Mouse (Mus musculus): Measurements from ENCODE around the gene A530032D15Rik. TPM values are rescaled to one million over a fixed set of nuclear protein-coding genes. Genes with fewer than 3 reads are reported as not detected.
"Not testable (repeated sequence)": the region's sequence is repeated elsewhere in the genome, so short reads cannot be mapped to it uniquely, and the experiment has no call there.

A530032D15Rik gene
- polyA plus RNA-seq, 1 experiment from 2014 or later, result not detected

DNA sequence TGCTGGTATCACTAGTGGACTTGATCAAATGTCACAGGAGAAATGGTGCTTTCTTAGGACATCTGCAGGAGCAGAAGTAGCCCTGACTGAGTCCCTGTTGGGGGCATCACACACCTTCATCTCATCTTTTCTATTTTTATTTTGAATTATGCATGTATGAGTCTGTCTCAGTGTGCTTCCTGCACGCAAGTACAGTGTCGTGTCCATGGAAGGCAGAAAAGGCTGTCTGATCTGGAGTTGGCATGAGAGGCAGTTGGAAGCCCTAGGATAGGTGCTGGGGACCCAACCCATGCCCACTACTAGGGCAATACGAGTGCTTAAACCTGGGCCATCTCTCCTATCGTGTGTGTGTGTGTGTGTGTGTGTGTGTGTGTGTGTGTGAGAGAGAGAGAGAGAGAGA, 4.3 kb downstream of the A530032D15Rik start:
- not testable (repeated sequence) for H3K27me3 ChIP-seq (replicated peaks); H3K36me3 ChIP-seq (replicated peaks); H3K27ac ChIP-seq; H3K9ac ChIP-seq; H3K9me3 ChIP-seq; H3K4me2 ChIP-seq; ATAC-seq (replicated peaks); H3K4me3 ChIP-seq; H3K4me1 ChIP-seq
- WGBS, result 82% methylated on average over 4 of the region's 4 CpGs

DNA sequence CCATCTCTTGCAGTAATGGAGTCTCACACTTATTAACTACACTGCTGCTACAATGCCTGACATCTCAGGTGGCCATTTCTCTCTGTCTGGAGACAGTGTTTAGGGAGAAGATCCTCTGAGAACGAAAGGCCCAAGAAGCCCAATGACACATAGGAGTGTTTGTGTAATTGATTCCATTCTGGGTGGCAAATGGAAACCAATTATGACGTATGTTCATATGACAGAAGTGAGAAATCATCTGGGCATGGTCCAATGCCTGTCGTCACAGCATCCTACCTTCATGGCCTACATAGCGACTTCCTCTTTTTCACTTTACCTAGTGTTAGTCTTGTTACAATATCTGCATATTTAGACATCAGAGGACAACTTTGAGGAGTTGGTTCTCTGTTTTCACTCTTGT, 7.9 kb downstream of the A530032D15Rik start:
- H3K36me3 ChIP-seq (replicated peaks); H3K9me3 ChIP-seq; ATAC-seq (replicated peaks); H3K4me2 ChIP-seq; H3K27me3 ChIP-seq (replicated peaks); H3K9ac ChIP-seq; H3K27ac ChIP-seq; H3K4me1 ChIP-seq; H3K4me3 ChIP-seq: not testable (repeated sequence)
- WGBS, result 89% methylated on average over 4 of the region's 4 CpGs

DNA sequence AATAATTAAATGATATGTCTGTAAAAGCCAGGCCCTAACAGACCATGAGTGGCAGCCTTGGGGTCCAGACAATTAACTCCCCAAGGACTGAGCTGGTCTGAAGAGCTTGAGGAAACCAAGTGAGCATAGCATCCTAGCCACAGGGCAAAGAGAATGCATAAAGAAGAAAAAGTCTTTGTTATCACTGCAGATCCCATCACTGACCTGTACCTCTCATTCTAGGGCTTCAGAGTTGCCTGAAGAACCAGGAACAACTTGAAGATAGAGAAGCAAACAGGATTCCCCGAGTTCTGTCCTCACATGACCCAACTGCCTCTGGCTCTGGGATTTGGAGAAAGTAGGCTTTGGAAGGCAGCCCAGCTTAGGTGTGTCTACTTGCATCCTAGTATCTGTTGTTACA, 9.8 kb downstream of the A530032D15Rik start, which contains the start of gene Gm10553:
Gene Gm10553, plus strand, starts transcription at position 301 of the 400 bp plus-strand sequence.
- H3K4me2 ChIP-seq; ATAC-seq (replicated peaks); H3K4me3 ChIP-seq; H3K4me1 ChIP-seq; H3K27ac ChIP-seq; H3K27me3 ChIP-seq (replicated peaks); H3K9me3 ChIP-seq; H3K9ac ChIP-seq; H3K36me3 ChIP-seq (replicated peaks): not testable (repeated sequence)
- 63% methylated on average over 1 of the region's 1 CpGs for WGBS

DNA sequence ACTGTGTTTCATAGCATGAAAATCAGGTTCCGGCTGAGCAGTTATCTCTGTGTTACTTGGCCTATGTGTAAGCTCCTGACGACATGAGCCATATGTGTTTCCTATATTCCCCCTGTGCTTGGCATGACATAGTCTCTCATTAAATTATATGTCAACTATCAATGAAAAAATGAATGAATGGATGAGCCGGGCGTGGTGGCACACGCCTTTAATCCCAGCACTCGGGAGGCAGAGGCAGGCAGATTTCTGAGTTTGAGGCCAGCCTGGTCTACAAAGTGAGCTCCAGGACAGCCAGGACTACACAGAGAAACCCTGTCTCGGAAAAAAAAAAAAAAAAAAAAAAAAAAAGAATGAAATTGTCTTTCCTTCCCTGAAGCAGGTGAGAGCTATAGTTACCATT, 10.6 kb downstream of the A530032D15Rik start:
- not testable (repeated sequence) for H3K27ac ChIP-seq; H3K4me3 ChIP-seq; H3K9ac ChIP-seq; H3K4me2 ChIP-seq; H3K4me1 ChIP-seq; H3K36me3 ChIP-seq (replicated peaks); H3K27me3 ChIP-seq (replicated peaks); ATAC-seq (replicated peaks); H3K9me3 ChIP-seq
- WGBS, result 86% methylated on average over 6 of the region's 7 CpGs

DNA sequence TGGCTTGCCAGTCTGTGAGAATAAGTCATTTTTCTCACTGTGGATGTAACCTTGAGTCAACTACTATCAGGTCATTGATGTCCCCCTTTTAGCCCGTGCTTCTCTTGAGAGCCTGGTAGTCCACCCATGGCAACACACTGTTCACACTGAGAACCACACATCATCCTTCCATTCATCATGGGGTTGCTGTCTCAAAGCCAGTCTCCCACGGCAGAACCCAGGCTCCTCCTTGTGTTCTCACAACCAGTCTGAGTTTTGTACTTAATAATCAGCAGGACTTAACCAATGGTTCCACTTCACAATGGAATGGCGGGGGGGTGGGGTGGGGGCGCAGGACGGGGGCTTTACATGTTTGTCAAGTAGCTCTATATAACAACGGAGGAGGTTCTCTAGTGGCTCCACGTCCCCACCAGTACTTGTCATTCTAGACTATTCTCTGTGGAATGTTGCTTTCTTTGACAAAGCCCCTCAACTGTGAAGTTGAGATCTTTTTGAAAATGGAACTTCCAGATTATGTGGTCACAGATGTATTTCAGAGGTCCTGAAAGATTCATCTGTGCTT, 16.6 kb downstream of the A530032D15Rik start:
- H3K9me3 ChIP-seq; H3K9ac ChIP-seq; H3K27ac ChIP-seq; H3K36me3 ChIP-seq (replicated peaks); H3K4me1 ChIP-seq; H3K4me2 ChIP-seq; ATAC-seq (replicated peaks); H3K4me3 ChIP-seq; H3K27me3 ChIP-seq (replicated peaks): not testable (repeated sequence)
- WGBS, result 87% methylated on average over 7 of the region's 7 CpGs

DNA sequence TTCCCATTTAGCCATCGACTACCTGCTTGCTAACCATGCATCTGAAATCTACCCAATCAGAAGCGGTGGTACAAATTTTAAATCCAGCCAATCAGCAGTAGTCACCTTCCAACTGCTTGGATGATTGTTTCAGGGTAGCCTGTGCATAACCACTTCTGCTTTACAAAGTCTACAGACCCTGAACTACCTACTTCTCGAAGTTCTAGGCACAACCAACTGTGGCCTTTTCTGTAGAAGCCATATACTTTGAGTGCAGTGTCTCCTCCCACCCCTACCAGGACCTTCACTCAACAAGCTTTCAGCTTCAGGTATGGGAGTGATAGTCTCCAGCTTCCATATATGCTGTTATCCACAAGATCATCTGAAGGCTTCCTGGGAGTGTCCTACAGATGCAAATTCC, 17.5 kb downstream of the A530032D15Rik start:
- not testable (repeated sequence) for H3K9ac ChIP-seq; H3K27ac ChIP-seq; H3K9me3 ChIP-seq; H3K27me3 ChIP-seq (replicated peaks); ATAC-seq (replicated peaks); H3K36me3 ChIP-seq (replicated peaks); H3K4me1 ChIP-seq; H3K4me2 ChIP-seq; H3K4me3 ChIP-seq
- WGBS, result 35% methylated on average over 1 of the region's 3 CpGs

DNA sequence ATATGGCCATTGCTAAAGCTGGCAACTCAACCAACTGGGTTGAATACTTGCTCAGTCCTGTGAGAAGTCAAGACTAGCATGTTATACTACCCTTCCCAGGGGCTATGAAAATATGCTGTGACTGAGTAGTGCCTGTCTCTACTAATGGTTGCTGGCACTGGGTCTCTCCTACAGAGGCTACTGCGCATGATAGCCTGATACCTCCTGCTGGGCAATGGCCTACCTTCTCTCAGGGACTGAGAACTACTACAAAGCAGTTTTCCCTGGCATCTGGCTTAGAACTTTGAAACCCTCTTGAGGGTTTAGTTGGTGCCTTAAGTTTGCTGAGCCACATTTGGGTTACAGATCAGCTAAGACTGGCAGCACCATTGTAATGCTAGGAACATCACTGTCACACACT, 23.4 kb downstream of the A530032D15Rik start:
- not testable (repeated sequence) for H3K27me3 ChIP-seq (replicated peaks); H3K4me1 ChIP-seq; H3K4me3 ChIP-seq; H3K4me2 ChIP-seq; H3K9me3 ChIP-seq; H3K27ac ChIP-seq; H3K9ac ChIP-seq; ATAC-seq (replicated peaks); H3K36me3 ChIP-seq (replicated peaks)
- 65% methylated on average over 1 of the region's 1 CpGs for WGBS

DNA sequence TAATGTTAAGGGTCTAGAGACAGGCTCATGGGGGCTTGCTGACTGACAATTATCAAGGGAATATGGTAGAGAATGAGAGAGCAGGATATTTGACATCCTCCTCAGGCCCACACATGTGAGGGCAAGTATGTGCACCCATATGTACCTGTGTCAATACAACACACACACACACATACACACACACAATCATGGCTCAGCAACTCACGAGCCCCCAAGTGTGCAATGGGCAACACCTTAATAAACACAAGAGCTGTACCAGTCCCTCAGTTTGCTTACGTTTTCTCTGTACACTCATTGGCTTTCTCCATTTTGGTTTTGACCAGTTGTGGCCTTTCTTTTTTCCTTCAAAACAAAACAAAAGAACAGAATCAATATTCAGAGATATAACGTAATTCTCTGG, 24.9 kb downstream of the A530032D15Rik start:
- 65% methylated on average over 3 of the region's 3 CpGs for WGBS
- H3K36me3 ChIP-seq (replicated peaks); H3K4me2 ChIP-seq; H3K9ac ChIP-seq; H3K4me1 ChIP-seq; H3K4me3 ChIP-seq; H3K27me3 ChIP-seq (replicated peaks); H3K27ac ChIP-seq; ATAC-seq (replicated peaks); H3K9me3 ChIP-seq: not testable (repeated sequence)

DNA sequence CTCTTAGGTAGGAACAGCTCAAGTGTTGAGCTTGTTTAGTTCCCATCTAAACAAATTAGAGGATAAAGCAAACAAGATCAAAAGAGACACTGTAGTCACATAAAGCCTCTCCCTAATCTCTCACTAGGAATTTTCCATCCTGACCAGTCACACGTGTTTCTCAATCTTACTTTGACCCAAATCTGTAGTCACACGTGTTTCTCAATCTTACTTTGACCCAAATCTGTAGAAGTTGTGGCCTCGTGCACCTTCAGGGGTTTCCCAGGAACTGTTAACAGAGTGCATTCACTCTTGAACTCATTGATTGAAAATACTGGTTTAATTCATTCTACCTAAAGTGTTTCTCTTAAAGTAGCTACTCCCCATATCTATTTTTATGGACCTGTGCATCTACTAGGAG, 36.6 kb downstream of the A530032D15Rik start:
- H3K9ac ChIP-seq; ATAC-seq (replicated peaks): not testable (repeated sequence)

DNA sequence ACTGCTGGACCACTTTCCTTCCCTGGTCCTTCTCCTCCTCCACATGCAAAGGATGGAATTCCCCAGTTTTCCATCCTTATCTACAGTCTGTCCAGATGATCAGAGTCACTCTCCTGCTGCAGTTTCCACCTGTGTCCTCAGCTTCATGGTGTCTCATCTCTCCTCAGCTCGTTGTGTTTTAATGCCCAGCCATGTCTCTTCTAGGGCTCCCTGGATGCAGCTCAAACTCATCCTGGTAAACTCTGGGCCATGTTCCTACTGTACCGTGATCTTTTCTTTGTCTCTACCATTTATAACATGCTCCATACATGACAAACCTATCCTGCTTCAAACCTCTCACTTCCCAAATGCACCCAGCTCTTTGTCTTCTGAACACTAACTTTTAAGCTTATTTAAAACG, 38.0 kb downstream of the A530032D15Rik start:
- H3K27ac ChIP-seq; ATAC-seq (replicated peaks); H3K36me3 ChIP-seq (replicated peaks); H3K4me2 ChIP-seq; H3K27me3 ChIP-seq (replicated peaks); H3K4me1 ChIP-seq; H3K9me3 ChIP-seq; H3K9ac ChIP-seq; H3K4me3 ChIP-seq: not testable (repeated sequence)
- WGBS, result 67% methylated on average over 3 of the region's 3 CpGs

More for the DNA sequence above, 36.6 kb downstream of the A530032D15Rik start:
- not testable (repeated sequence) for H3K36me3 ChIP-seq (replicated peaks); H3K4me1 ChIP-seq; H3K27me3 ChIP-seq (replicated peaks); H3K4me2 ChIP-seq; H3K9me3 ChIP-seq; H3K4me3 ChIP-seq; H3K27ac ChIP-seq
- 67% methylated on average over 3 of the region's 3 CpGs for WGBS

DNA sequence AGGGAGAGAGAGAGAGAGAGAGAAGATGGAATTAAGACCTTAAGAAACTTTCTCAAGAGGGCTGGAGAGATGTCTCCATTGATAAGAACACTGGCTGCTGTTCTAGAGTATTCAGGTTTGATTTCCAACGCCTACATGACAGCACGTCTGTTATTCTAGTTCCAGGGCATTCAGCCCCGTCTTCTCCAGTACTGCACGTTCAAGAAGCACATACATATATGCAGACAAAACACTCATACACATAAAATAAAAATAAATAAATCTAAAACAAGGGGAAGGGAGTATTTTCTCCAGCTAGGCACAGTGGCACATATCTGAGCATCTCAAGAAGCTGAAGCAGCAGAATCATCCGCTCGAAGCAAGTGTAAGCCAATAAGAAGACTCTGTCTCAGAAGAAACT, 73.9 kb downstream of the A530032D15Rik start:
- 79% methylated on average over 6 of the region's 6 CpGs for WGBS
- not testable (repeated sequence) for H3K4me2 ChIP-seq; H3K4me1 ChIP-seq; ATAC-seq (replicated peaks); H3K36me3 ChIP-seq (replicated peaks); H3K4me3 ChIP-seq; H3K27ac ChIP-seq; H3K27me3 ChIP-seq (replicated peaks); H3K9ac ChIP-seq; H3K9me3 ChIP-seq

DNA sequence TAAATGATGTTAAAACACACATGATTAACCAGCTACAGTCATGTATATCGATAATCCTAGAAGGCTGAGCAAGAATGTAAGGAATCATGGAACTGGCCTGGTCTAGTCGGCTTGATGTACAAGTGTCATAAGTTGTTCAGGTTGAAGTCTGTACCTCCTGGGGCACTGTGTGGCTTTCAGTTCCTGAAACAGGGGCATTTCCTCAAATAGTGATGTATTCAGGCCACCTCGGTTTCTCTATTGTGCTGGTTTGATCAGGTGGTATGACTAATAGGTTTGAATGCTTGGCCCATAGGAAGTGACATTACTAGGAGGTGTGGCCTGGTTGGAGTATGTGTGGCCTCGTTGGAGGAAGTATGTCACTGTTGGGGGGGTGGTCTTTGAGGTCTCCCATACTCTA, 75.3 kb downstream of the A530032D15Rik start:
- H3K27ac ChIP-seq; H3K4me2 ChIP-seq; H3K4me1 ChIP-seq; H3K27me3 ChIP-seq (replicated peaks); H3K9me3 ChIP-seq; H3K9ac ChIP-seq; H3K36me3 ChIP-seq (replicated peaks); ATAC-seq (replicated peaks); H3K4me3 ChIP-seq: not testable (repeated sequence)
- 94% methylated on average over 3 of the region's 4 CpGs for WGBS

DNA sequence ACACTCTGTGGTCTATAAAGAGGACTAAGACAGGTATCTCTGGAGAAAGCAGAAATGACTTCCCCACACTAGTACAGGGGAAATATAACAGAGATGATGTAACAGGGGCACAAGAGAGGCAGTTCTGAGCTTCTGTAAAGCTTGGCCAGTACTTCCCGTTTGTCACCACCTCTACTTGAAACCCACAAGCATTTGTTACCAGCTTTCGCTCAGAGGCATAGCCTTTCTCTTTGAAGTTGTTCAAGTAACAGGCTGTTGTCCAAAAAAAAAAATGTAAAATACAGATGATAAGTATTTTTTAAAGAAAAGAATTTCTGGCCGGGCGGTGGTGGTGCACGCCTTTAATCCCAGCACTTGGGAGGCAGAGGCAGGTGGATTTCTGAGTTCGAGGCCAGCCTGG, 76.0 kb downstream of the A530032D15Rik start:
- H3K4me1 ChIP-seq; ATAC-seq (replicated peaks): not testable (repeated sequence)
- WGBS, result 92% methylated on average over 6 of the region's 6 CpGs

More for the DNA sequence above, 76.0 kb downstream of the A530032D15Rik start:
- not testable (repeated sequence) for H3K9me3 ChIP-seq; H3K36me3 ChIP-seq (replicated peaks); H3K27me3 ChIP-seq (replicated peaks); H3K4me3 ChIP-seq; H3K4me2 ChIP-seq; H3K9ac ChIP-seq; H3K27ac ChIP-seq

All from midbrain, embryonic 15.5 days (tissue).